Mouse (Mus musculus) heart, embryonic 13.5 days (tissue): ENCODE data around the gene Dhx57. TPM values are rescaled to one million over a fixed set of nuclear protein-coding genes. Genes with fewer than 3 reads are reported as not detected.
"Not testable (repeated sequence)": the region's sequence is repeated elsewhere in the genome, so short reads cannot be mapped to it uniquely, and the experiment has no call there.

Source experiments
- ATAC-seq: fragments of 200-750 bp; cut with Nextera tagmentation; 2 replicates; pipeline ENCODE4 v1.8.0; 2017; ENCODE audit warnings: moderate TSS enrichment; ENCODE audit not compliant: insufficient number of reproducible peaks, low FRiP score, low TSS enrichment; ENCODE audit errors: extremely low read depth
- H3K27ac ChIP-seq: fragments of 300-500 bp; sonication (generic); replicated peaks from 2 replicates; pipeline ENCODE4 v1.5.1; 2015; ENCODE audit warnings: moderate library complexity, mild to moderate bottlenecking, inconsistent platforms
- H3K27me3 ChIP-seq: fragments of 300-500 bp; sonication (generic); replicated peaks from 2 replicates; pipeline ENCODE4 v1.6.1; 2015; ENCODE audit warnings: mild to moderate bottlenecking, inconsistent platforms
- H3K36me3 ChIP-seq: fragments of 300-500 bp; sonication (generic); 2 replicates; pipeline ENCODE4 v1.6.1; 2015; ENCODE audit warnings: mild to moderate bottlenecking, inconsistent platforms
- H3K4me1 ChIP-seq: fragments of 300-500 bp; sonication (generic); 2 replicates; pipeline ENCODE4 v1.6.1; 2015; ENCODE audit warnings: inconsistent platforms
- H3K4me2 ChIP-seq: fragments of 300-500 bp; sonication (generic); 2 replicates; pipeline ENCODE4 v1.6.1; 2015; ENCODE audit warnings: inconsistent platforms, mild to moderate bottlenecking, moderate library complexity
- H3K4me3 ChIP-seq: fragments of 300-500 bp; sonication (generic); 2 replicates; pipeline ENCODE4 v1.5.1; 2015; ENCODE audit warnings: moderate library complexity, mild to moderate bottlenecking, inconsistent platforms
- H3K9ac ChIP-seq: fragments of 300-500 bp; sonication (generic); 2 replicates; pipeline ENCODE4 v1.6.1; 2015; ENCODE audit warnings: inconsistent platforms, mild to moderate bottlenecking, moderate library complexity
- H3K9me3 ChIP-seq: fragments of 300-500 bp; sonication (generic); 2 replicates; pipeline ENCODE4 v1.6.1; 2016; ENCODE audit warnings: inconsistent platforms
- WGBS: fragments of 180-500 bp; shearing (Covaris S2); methylation state at CpG from one replicate; pipeline ENCODE4 v1.1.7; 2015; ENCODE audit warnings: mixed read lengths; 5-methylcytosine and 5-hydroxymethylcytosine counted together
- polyA plus RNA-seq: library from polyadenylated mRNA; unstranded; fragments of >200 nt; fragmentation: Nextera tagmentation; extraction: Ambion mirVana; gene quantifications from 2 replicates; pipeline ENCODE4 v1.2.1, GENCODE M21; 2015

Gene Dhx57
- polyA plus RNA-seq, 1 experiment from 2014 or later = 8.2 TPM

- peak; percentile 90 for ATAC-seq
- Histone ChIP-seq H3K36me3 (peaks cover 17% of the 10 kb centered on the region), H3K4me1 (peaks cover 16% of the 10 kb centered on the region), H3K4me2 (peak within 1 kb of the TSS; percentile 73), H3K27ac (peak within 1 kb of the TSS; percentile 86), H3K4me3 (peak within 1 kb of the TSS; percentile 63), H3K9ac (peak within 1 kb of the TSS; percentile 82), H3K9me3 (no peaks in the 10 kb centered on the region), H3K27me3 (no peaks in the 10 kb centered on the region)
- under 1% methylated on average over 33 of the region's 33 CpGs for WGBS
These were observed 65.8 kb downstream of the Dhx57 start, which contains the start of gene Gemin6 for GRCm38 (mm10) chr17:80224326-80225116. Gene Gemin6, plus strand, starts transcription at chr17:80224441.

GRCm38 (mm10) chr17:80223829-80224228, 66.4 kb downstream of the Dhx57 start:
- Histone ChIP-seq H3K27ac (peak overlapping the region; percentile 86), H3K4me3 (peak overlapping the region; percentile 63), H3K9ac (peak overlapping the region; percentile 82), H3K9me3 (no peaks in the 10 kb centered on the region), H3K27me3 (no peaks in the 10 kb centered on the region), H3K4me2 (peak overlapping the region; percentile 73), H3K36me3 (peaks cover 11% of the 10 kb centered on the region; the same call in 1 of the 2 replicates), H3K4me1 (peaks cover 16% of the 10 kb centered on the region)
- no peak for ATAC-seq
- WGBS = 4% methylated on average over 9 of the region's 9 CpGs

GRCm38 (mm10) chr17:80221890-80222628, 68.2 kb downstream of the Dhx57 start:
- H3K4me3 ChIP-seq = no peak overlapping the region
- WGBS = 46% methylated on average over 3 of the region's 3 CpGs
- no peak overlapping the region for H3K9ac ChIP-seq
- no peaks in the 10 kb centered on the region for H3K27me3 ChIP-seq
- no peaks in the 10 kb centered on the region for H3K36me3 ChIP-seq
- H3K9me3 ChIP-seq = no peaks in the 10 kb centered on the region
- peaks cover 16% of the 10 kb centered on the region for H3K4me1 ChIP-seq
- H3K27ac ChIP-seq = no peak overlapping the region
- no peak overlapping the region for H3K4me2 ChIP-seq
- no peak for ATAC-seq

DNA sequence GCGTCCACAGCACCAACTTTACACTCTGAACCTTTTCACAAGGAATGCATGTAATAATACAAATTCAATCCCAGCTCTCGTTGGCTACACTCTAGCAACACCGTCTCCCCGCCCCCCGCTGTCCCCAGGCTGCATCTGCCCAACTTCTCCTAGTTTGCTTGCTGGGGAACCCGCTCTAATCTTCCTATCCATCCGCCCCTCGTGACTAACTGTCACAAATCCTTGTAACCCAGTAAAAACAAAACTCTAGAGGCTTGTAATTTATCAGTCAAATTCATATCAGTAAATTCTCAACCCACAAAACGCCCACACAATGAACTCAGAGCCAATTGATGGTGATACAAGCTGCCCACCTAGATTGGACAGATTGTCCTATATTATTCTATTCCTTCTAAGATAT, 69.1 kb downstream of the Dhx57 start:
- Histone ChIP-seq H3K9ac (no peak overlapping the region), H3K4me2 (no peak overlapping the region), H3K4me1 (peaks cover 16% of the 10 kb centered on the region), H3K27me3 (no peaks in the 10 kb centered on the region), H3K9me3 (no peaks in the 10 kb centered on the region), H3K4me3 (no peak overlapping the region), H3K27ac (no peak overlapping the region), H3K36me3 (no peaks in the 10 kb centered on the region)
- 67% methylated on average over 9 of the region's 9 CpGs for WGBS
- no peak for ATAC-seq

DNA sequence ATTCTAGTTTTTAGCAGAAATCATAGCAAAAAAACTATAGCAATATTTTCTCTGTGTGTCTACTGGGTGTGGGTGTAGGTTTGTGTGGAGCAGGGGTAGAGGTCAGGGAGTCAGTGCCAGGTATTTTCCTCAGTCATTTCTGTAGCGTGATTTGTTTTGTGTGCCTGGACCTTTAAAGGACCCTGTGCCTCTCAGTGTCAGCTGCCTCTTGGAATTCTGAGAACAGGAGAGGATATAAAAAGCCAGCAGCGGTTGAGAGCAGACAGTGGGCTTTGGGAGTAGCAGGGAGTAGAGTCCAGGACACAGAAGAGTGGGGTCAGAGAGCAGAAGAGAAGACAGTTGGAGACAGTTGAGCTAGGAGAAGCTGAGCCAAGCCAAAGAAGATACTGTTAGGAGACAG, 70.1 kb downstream of the Dhx57 start:
- 0 out of 2 replicates have a peak overlapping the region, but pooled peaks have one; percentile 34 for H3K9ac ChIP-seq
- H3K36me3 ChIP-seq = no peaks in the 10 kb centered on the region
- no peaks in the 10 kb centered on the region for H3K27me3 ChIP-seq
- no peaks in the 10 kb centered on the region for H3K9me3 ChIP-seq
- H3K27ac ChIP-seq = no peak overlapping the region
- H3K4me1 ChIP-seq = peaks cover 16% of the 10 kb centered on the region
- no peak for ATAC-seq
- no peak overlapping the region for H3K4me3 ChIP-seq
- no peak overlapping the region for H3K4me2 ChIP-seq
- 46% methylated on average over 2 of the region's 2 CpGs for WGBS

GRCm38 (mm10) chr17:80213998-80214397, 76.3 kb downstream of the Dhx57 start:
- not testable (repeated sequence) for H3K27ac ChIP-seq, H3K4me2 ChIP-seq, H3K27me3 ChIP-seq, H3K36me3 ChIP-seq, ATAC-seq, H3K4me1 ChIP-seq, H3K9ac ChIP-seq, H3K4me3 ChIP-seq, H3K9me3 ChIP-seq
- whole genome bisulfite sequencing = 95% methylated on average over 4 of the region's 4 CpGs

- Histone ChIP-seq H3K27ac (peak within 1 kb of the TSS; percentile 99), H3K4me3 (peak within 1 kb of the TSS; percentile 89), H3K4me1 (peaks cover 22% of the 10 kb centered on the region), H3K27me3 (no peaks in the 10 kb centered on the region), H3K36me3 (peaks cover 37% of the 10 kb centered on the region), H3K9me3 (no peaks in the 10 kb centered on the region), H3K9ac (peak within 1 kb of the TSS; percentile 99), H3K4me2 (peak within 1 kb of the TSS; percentile 95)
- peak; percentile 82 for ATAC-seq
- under 1% methylated on average over 88 of the region's 95 CpGs for WGBS
These were observed 83.3 kb downstream of the Dhx57 start, which contains the start of the genes Srsf7 and Ttc39d for GRCm38 (mm10) chr17:80206671-80207581. Gene Srsf7, minus strand, starts transcription at chr17:80207307. Gene Ttc39d, plus strand, starts transcription at chr17:80207460.

- Histone ChIP-seq H3K4me2 (peak overlapping the region; percentile 95), H3K9me3 (no peaks in the 10 kb centered on the region), H3K27me3 (no peaks in the 10 kb centered on the region), H3K4me1 (peaks cover 22% of the 10 kb centered on the region), H3K36me3 (peaks cover 43% of the 10 kb centered on the region), H3K4me3 (peak overlapping the region; percentile 89), H3K9ac (peak overlapping the region; percentile 99), H3K27ac (peak overlapping the region; percentile 99)
- peak; percentile 65; the same call in 1 of the 2 replicates for ATAC-seq
- under 1% methylated on average over 36 of the region's 36 CpGs for WGBS
These were observed 84.0 kb downstream of the Dhx57 start for GRCm38 (mm10) chr17:80206301-80206670.

- H3K9me3 ChIP-seq = no peaks in the 10 kb centered on the region
- peaks cover 48% of the 10 kb centered on the region for H3K36me3 ChIP-seq
- peak overlapping the region; percentile 99; the same call in 1 of the 2 replicates for H3K27ac ChIP-seq
- H3K9ac ChIP-seq = peak overlapping the region; percentile 99
- H3K4me3 ChIP-seq = peak overlapping the region; percentile 89
- H3K27me3 ChIP-seq = no peaks in the 10 kb centered on the region
- H3K4me1 ChIP-seq = peaks cover 19% of the 10 kb centered on the region
- peak overlapping the region; percentile 95 for H3K4me2 ChIP-seq
- no peak for ATAC-seq
- WGBS = 9% methylated on average over 5 of the region's 5 CpGs
These were observed 84.6 kb downstream of the Dhx57 start for GRCm38 (mm10) chr17:80205657-80206056.

GRCm38 (mm10) chr17:80199160-80199778, 91.0 kb downstream of the Dhx57 start:
- Histone ChIP-seq H3K4me2 (no peak overlapping the region), H3K27me3 (no peaks in the 10 kb centered on the region), H3K9ac (no peak overlapping the region), H3K4me3 (no peak overlapping the region), H3K36me3 (peaks cover 92% of the 10 kb centered on the region), H3K4me1 (no peaks in the 10 kb centered on the region; the same call in 1 of the 2 replicates), H3K9me3 (no peaks in the 10 kb centered on the region), H3K27ac (no peak overlapping the region)
- ATAC-seq = no peak
- 87% methylated on average over 3 of the region's 3 CpGs for WGBS
